Comparison of ENCODE assay signal across 41 mouse cellular contexts in genomic region chr10:61137567-61137966, GRCm38 (mm10). TPM values are rescaled to one million over a fixed set of nuclear protein-coding genes. Genes with fewer than 3 reads are reported as not detected.
"Had no signal": no experiment of that assay in that cellular context is flagged by ENCODE, and none has a peak within 500 bp of the region (broad histone marks: within the 10 kb centered on the region; RNA-seq: fewer than 3 reads in every experiment).

No protein-coding gene starts in this region.

- H3K9ac ChIP-seq: heart, embryonic 12.5 days; heart, embryonic 13.5 days; heart, embryonic 15.5 days; hindbrain, embryonic 12.5 days; hindbrain, embryonic 13.5 days; hindbrain, embryonic 14.5 days; hindbrain, embryonic 15.5 days; kidney, embryonic 15.5 days had no signal

- H3K4me3 ChIP-seq: heart, adult 2 months; heart, embryonic 10.5 days; heart, embryonic 12.5 days; heart, embryonic 13.5 days; heart, embryonic 15.5 days; hindbrain, embryonic 10.5 days; hindbrain, embryonic 12.5 days; hindbrain, embryonic 13.5 days; hindbrain, embryonic 15.5 days; kidney, embryonic 15.5 days; layer of hippocampus, adult 2 months had no signal

- H3K9me3 ChIP-seq: heart, embryonic 10.5 days; heart, embryonic 12.5 days; heart, embryonic 13.5 days; heart, embryonic 15.5 days; hindbrain, embryonic 10.5 days; hindbrain, embryonic 12.5 days; hindbrain, embryonic 13.5 days; hindbrain, embryonic 15.5 days; kidney, embryonic 15.5 days had no signal

- ATAC-seq: hindbrain, embryonic 16.5 days; hindbrain, postnatal 0 days; inflammation-experienced regulatory T-cells, adult 6 months; intestine, embryonic 16.5 days had no signal

- H3K27me3 ChIP-seq: heart, embryonic 12.5 days; heart, embryonic 13.5 days; heart, embryonic 15.5 days; hindbrain, embryonic 12.5 days; hindbrain, embryonic 13.5 days; hindbrain, embryonic 15.5 days; kidney, embryonic 15.5 days had no signal

- H3K27ac ChIP-seq: heart, adult 2 months; heart, embryonic 10.5 days; heart, embryonic 13.5 days; heart, embryonic 15.5 days; hindbrain, embryonic 10.5 days; hindbrain, embryonic 12.5 days; hindbrain, embryonic 13.5 days; hindbrain, embryonic 14.5 days; hindbrain, embryonic 15.5 days; hindbrain, postnatal 0 days; kidney, embryonic 15.5 days; kidney, postnatal 0 days; layer of hippocampus, adult 2 months had no signal

- H3K4me2 ChIP-seq: heart, embryonic 11.5 days; heart, embryonic 12.5 days; heart, embryonic 13.5 days; heart, embryonic 15.5 days; hindbrain, embryonic 12.5 days; hindbrain, embryonic 13.5 days; hindbrain, embryonic 14.5 days; hindbrain, embryonic 15.5 days; kidney, embryonic 15.5 days had no signal

- H3K4me1 ChIP-seq: heart, embryonic 10.5 days; heart, embryonic 12.5 days; heart, embryonic 13.5 days; heart, embryonic 15.5 days; hindbrain, embryonic 10.5 days; hindbrain, embryonic 12.5 days; hindbrain, embryonic 15.5 days; kidney, embryonic 15.5 days had no signal

- DNase-seq: heart, adult 18-20 months; heart, adult 2 months; heart, postnatal 10 days; heart, postnatal 14 days; heart, postnatal 36 days; heart, postnatal 4 days; kidney, adult 11 months; kidney, adult 18-20 months; kidney, adult 2 months; kidney, adult 8-10 months; kidney, adult 9 months; kidney, postnatal 10 days; kidney, postnatal 14 days; kidney, postnatal 25 days; kidney, postnatal 36 days; kidney, postnatal 4 days; layer of hippocampus, adult 9-11 months; layer of hippocampus, postnatal 36 days had no signal

RNA-seq across cellular contexts. Expression of gene Tbata, which starts 34.2 kb away (rescaled TPM):
- total RNA-seq: heart, adult 18-20 months; heart, adult 2 months; heart, adult 8-10 months; heart, postnatal 10 days; heart, postnatal 25 days; heart, postnatal 36 days; heart, postnatal 4 days; hematopoietic stem cell, adult 5-6 weeks had no signal
- polyA plus RNA-seq: heart, embryonic 10.5 days; heart, embryonic 11.5 days; heart, embryonic 12.5 days; heart, embryonic 13.5 days; heart, embryonic 14.5 days; hindbrain, embryonic 13.5 days; hindbrain, embryonic 14.5 days; inflammation-experienced regulatory T-cells, adult 6 months; intestine, embryonic 14.5 days; intestine, embryonic 16.5 days; kidney, embryonic 14.5 days had no signal
